Mouse (Mus musculus) ovary, adult 18-20 months (tissue): ENCODE measurements at regions not wholly inside any gene's neighbourhood (a gene's known extent, or its start where the extent isn't known, plus 50 kb on each side); places are given as distances from the start of the nearest gene placed in this dataset.
"Not testable (repeated sequence)": the region's sequence is repeated elsewhere in the genome, so short reads cannot be mapped to it uniquely, and the experiment has no call there.

Source experiments
- DNase-seq: peaks from one replicate; pipeline ENCODE4 v3.0.0; 2022; ENCODE audit warnings: low spot score, mixed read lengths

DNA sequence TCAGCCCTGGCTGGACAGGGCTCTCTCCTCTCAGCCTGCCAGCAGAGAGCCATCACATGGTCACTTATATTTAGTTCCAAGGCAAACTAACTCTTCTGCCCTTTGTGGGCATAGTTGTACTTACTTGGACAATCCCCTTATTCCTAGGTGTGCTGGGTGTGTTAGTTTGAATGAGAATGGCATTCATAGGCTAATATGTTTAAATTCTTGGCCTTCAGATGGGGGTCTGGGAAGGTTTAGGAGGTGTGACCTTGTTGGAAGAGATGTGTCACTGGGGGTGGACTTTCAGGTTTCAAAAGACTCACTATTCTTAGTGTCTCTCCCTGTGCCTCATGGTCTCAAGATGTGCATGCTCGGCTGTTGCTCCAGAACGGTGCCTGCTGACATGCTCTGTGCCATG, 250.5 kb upstream of the Myo3a start:
- no peak for DNase-seq

DNA sequence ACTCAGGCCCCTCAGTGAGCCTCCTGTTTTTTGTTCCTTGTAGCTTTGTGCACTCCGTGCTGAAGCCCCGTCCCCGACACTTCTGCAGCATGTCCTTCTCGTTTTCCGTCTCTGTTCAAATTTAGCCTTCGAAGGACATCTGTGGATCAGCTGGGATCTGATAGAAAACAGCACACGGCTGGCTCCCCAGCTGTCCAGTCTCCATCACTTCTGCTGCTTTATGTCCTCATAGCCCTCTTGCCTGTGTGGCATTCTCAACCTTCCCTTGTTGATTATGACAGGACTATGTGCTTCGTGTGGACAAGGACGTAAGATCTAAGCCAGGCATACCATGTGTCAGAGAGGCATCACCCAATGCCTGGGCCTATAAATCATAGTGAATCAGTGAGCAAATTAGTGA, 247.1 kb upstream of the Myo3a start:
- DNase-seq = no peak

DNA sequence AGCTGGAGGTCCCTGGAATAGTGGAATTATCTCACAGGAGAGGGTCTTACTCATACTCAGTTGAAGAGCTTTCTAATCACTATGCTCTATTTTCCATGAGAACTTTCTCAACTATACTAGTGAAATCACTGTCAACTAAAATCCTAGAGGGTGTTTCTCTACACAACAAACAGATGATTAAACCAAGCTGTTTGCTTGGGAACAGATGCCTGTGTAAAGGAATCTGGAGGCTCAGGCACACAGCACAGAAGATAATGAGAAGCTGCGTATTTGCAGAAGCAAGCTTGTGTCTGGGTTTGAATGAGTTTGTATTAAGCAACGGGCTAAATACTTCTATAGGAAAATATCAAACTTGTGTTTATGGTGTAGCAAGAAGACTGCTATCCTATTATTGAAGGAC, 202.9 kb upstream of the Myo3a start:
- no peak for DNase-seq

DNA sequence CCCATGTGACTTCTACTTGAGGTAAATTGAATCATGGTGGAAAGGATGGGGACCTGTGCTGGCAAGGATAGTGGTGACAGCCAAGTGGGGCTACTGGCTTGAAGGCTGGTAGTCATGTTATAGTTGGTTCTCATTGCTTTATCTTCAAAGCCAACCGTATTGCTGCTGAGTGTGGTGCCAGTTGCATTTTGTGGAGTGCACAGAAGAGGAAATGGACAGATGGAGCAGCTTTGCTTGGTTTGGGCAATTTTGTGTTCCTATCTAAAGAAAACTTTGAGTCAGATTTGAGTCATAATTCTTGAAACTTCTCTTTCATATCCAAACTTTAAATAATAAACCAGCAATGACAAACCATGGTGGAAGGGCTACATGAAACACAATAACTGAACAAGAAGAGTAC, 200.5 kb upstream of the Myo3a start:
- DNase-seq = no peak

DNA sequence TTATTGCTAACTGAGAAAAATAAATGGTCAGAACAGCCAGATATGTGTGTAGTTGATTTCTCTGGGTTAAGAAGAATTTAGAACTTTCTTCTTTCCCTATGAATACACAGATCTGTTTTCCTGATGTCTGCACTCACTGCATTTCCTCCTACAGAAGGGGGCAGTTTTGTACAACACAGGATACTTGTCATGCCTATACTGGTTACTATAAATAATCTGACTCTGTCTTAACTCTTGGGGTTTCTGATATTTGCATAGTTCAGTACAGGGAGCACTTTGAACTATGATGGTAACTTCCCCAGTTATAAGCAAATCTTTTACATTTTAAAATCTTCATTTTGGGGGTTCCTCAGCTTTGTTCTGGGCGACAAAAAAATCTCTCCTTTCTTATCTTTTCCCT, 198.7 kb upstream of the Myo3a start:
- no peak for DNase-seq

DNA sequence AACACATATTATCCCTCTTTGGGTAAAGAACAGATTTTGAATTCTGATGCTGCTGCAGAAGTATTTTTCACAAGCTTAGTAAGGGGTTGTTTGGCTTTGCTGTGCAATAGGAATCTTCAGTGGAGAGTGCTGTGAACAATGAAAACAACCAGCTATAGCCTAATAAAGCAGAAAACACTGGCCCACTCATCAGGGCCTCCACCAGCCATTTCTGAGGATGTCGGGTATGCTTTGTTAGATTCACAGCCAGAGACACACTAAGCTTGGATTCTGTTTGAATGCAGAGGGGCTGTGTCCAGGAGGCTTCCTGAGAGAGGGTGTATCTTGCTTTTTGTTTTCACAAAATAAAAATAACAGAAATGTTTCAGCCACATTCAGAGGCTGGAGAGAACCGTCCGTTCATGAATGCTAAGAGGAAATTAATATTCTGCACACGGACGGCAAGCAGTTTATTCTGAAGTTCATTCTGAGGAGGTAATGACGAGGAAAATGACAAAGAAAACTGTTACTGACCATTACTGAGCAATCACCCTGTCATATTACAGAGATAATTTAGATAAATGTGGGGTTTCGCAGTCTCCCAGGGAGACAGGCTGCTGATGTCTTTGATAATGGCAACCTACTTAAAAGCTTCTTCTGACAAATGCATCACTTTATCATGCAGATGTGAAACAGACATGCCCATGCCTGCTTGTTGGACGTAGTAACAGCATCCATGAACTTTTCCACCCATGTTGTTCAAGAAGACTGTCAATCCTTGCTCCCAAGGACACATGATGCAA, 198.1 kb upstream of the Myo3a start:
- no peak for DNase-seq

DNA sequence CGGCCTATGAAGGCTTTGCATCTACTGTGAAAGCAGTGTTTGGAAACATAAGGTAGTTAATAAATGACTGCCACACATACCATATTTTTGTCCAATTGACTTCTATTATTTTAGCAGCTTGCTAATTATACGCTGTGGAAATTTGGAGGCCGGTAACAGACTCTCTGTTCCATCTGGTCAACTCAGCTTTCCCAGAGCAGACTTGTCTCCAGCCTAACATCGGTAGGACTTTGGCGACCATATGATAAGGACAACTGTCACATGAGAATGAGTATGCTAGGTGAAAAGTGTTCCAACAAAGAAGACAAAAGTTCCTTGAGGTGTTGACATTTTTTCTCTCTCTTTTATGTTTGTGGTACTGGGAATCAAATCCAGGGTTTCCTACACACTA, 197.5 kb upstream of the Myo3a start:
- no peak for DNase-seq

DNA sequence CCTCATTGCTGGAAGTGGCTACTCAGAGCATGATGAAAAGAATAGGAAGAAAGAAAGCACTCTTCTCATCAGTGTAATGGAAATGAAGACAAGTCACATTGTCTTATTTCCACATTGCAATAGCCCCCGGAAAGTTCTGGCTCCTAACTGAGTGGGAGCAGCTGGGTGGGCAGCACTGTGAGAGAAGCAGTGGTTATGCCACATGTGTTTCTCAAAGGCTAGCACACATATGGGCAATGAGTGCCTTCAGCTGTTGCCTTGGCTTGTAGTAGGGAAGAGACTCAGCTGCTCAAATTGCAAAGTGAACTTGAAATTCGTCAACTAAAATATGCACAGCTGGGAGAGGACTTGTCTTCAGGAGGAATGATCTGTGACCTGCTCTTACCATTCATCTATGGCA, 190.5 kb upstream of the Myo3a start:
- DNase-seq = no peak

DNA sequence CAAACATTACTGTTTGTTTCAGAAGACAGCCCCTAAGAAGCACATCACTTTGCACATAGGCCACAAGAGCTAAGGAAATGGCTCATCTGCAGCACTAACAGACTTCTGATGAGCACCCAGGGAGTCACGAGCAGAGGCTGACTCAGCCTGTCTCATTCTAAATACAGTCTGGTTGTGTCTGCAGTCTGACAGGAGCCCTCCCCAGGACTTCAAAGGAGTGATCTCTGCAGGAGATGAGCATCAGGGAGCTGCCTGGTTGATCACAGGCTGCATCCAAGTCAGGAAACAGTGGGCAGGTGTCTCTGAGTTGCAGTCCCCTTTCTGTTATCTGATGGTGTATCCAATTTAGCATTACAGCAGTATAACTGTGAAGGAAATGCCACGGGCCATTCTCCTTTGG, 188.5 kb upstream of the Myo3a start:
- DNase-seq = no peak

DNA sequence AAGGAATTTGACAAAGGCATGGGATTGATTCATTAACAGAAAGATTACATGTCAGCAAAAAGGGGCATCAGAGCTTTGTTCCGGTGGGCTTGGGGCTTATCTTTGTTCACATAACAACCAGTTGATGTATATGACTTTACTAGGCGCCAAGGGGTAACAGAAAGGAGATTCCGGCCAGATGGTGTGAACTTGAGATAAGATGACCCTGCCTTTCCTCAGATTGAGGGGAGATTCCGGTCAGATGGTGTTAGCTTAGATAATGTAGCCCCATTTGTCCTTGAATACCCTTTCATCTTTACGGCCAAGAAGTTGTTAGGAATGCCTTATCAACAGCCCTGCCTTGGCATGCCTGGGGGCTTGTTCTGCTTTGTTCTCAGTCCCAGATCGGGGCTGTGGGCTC, 183.4 kb upstream of the Myo3a start:
- not testable (repeated sequence) for DNase-seq

DNA sequence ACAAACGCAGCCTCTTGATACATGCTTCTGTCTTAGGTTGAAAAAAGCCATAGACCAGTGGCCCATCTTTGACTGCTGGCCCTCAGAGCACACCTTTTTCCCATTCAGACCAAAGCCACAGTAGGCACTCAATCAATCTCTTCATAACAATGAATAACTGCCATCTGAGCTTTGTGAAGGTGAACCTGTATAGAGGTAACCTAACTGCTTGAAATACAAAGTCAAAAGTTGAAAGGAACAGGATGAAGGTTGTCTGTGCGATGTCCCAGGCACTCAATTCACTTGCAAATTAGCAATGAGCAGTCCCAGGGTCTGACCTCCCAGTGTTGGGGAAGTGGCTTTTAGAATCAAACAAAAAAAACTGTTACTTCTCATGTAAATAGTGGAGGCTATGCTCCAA, 182.4 kb upstream of the Myo3a start:
- no peak for DNase-seq

DNA sequence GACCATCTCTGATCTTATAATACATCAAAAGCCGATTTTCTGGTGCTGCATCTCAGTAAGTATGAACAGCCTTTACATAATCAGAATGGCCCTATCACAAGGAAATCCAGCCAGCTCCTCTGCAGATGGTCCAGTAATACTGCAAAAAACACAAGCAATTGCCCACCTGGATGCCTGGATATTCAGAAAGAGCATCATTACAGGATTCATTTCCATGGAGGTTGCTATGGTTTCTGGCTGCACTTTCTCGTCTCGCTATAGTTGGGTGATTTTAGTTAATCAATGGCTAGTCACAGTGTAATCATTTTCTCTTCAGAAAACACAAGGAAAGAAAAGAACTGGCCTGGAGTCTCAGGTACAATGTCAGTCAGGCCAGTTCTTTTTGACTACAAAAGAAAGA, 179.8 kb upstream of the Myo3a start:
- no peak for DNase-seq

DNA sequence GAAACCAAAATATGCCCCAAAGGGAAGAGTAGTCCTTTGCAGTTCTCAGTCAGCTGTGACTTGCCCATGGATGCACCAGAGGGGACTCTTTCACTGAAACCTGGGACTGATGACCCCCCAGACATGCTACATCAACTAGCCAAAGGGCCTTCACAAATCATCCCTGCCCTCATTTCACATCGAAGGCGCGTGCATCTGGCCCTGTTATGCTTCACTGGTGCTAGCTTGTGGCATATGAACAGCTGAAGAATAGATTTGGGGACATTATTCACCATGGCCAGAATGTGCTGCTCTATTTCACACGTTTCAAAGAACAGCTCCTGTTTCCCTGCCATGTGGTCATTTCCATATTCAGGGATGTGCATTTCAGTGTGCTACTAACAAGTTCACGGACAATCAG, 160.8 kb upstream of the Myo3a start:
- no peak for DNase-seq

DNA sequence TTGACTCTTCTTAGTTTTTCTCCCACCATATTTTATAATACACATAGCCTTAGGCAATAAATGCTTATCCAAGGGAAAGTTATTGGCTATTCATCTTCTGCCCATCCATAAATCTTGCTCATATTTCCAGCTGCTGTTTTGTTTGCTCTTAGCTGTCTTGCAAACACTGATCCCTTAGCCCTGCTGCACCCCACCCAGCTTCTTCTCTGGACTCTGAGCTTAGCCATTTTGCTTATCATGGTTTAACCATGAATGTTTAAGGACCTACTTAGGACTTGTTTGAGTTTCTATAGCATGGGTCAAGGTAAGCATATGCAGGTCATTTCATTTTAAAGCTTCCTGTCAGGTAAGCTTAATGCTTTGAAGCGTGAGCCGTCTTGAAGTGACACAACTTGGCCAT, 130.5 kb upstream of the Myo3a start:
- no peak for DNase-seq

DNA sequence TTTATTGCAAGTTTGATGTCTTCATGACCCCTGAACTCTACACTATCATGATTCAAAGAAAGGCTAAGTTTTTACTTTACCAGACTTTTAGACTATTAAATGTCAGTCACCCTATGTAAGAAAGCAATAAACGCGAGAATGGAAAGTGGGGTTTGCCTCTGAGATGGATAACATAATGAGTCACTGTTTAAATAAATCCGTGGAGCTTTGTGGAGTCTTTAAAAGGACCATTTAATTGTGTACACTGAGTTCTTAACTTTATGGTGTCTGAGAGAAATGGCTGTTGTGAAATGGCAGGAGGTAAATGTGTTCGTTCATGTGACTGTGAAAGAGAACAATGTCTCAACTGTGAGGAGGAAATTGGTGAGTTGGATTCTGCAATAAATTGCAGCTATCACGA, 122.2 kb upstream of the Myo3a start:
- no peak for DNase-seq

DNA sequence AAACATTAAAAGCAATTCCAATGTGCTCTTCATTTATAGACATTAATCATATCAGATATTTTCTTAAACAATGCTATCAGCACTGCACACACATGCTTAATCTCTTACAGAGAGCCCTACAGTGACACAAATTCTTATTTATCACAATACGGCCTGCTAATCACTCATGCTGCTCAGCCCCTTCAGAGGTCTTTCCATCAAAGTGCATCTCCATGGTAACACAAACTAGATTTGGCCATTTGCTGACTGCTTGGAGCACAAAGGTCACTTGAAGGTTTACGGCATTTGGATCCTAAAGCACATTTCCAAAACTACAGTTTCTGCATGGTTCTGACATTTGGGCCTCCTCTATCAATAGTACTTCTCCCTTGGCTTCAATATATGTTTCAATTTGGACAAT, 77.6 kb upstream of the Myo3a start:
- no peak for DNase-seq

DNA sequence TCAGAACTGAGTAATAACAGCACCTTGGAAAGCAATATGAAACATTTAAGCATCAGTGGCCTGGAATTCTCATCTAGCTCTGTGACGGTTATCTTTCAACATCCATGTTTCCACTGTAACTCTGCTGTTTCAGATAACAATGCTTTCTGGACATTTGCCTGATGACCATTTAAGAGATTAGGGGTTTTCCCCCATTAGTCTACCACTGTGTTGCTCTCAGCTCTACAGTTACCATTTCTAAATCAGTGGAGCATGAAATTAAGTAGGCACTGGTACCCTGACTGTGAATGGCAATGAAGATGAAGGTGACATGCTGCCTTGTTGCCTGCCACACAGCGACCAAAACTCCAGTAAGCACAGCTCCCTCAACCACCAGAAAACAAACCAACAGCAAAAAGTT, 70.7 kb upstream of the Myo3a start:
- DNase-seq = no peak

DNA sequence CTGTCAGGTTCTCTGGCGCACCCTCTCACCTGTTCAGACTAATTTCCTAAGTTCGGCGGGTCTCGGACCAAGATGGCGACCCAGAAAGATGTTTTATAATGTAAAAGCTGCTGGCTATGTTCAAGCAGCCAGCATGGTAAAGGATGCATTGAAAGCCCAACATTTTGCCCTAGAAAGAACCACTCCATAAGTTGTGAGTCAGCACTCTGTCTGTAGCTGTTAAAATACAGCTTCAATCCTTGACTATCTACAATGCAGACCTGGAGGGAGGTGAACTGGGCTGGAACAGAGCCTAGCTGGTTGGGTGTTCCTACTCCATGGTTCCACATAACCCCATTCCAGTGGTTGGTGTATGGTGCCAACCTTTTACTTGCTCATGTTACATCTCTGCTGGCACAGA, 61.9 kb upstream of the Myo3a start:
- no peak for DNase-seq

DNA sequence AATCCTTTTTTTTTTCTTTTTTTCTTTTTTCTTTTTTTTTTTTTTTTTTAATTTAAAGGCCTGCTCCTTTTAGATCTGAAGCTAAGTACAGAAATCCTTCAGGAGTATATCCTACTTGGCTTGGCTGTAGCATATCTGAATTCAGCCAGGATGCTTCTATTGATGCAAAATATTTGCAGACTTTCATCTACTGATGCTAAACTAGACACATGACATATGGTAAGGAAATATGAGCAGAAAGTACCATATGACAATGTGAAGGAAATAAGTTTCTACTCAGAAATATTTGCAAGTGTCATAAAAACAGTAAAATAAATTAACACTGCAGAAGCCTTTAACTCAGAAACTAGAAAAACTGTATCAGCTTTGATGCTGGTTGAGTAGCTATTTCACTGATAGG, 61.4 kb upstream of the Myo3a start:
- DNase-seq = no peak
